Mouse (Mus musculus) skeletal muscle tissue, postnatal 0 days (tissue): ENCODE results near the gene Gm21258. TPM values are rescaled to one million over a fixed set of nuclear protein-coding genes. Genes with fewer than 3 reads are reported as not detected.

Source experiments
- polyA plus RNA-seq: library from polyadenylated mRNA; unstranded; fragments of >200 nt; fragmentation: Nextera tagmentation; extraction: Ambion mirVana; gene quantifications from 2 replicates; pipeline ENCODE4 v1.2.1, GENCODE M21; 2015

Gene Gm21258
- polyA plus RNA-seq, result not detected in 2 replicates

DNA sequence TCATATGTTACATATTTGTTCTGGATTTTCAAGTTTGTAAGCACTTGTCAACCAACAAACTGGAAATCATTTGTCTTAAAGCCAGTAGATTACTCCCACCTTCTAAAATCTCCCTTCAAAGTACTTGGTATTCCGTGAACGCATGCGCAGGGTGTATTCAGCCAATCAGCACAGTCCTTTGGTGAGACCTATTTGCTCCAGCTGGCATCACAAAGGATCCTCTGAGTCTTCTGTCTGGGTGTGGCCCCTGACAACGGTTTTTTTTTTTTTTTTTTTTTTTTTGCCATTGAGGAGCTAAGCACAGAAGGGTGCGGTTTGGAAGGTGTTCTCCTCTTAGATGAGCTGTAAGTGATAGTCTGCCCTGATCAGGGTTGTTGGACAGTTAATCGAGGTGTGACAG, at the start of gene Gm21258:
TSS of gene Gm21258 (plus strand) at position 301 of the 400 bp plus-strand sequence.

